Mouse (Mus musculus) gastrocnemius, postnatal 25 days (tissue): ENCODE results near the gene Spata4. TPM values are rescaled to one million over a fixed set of nuclear protein-coding genes. Genes with fewer than 3 reads are reported as not detected.
"Not testable (repeated sequence)": the region's sequence is repeated elsewhere in the genome, so short reads cannot be mapped to it uniquely, and the experiment has no call there.

Source experiments
- DNase-seq: peaks from one replicate; pipeline ENCODE4 v3.0.0; 2022
- long read RNA-seq, 2 experiments: library from polyadenylated mRNA; stranded (forward); transcript quantifications; one replicate each; pipeline ENCODE4 v2.0.0; 2021
- total RNA-seq, 2 experiments: library from RNA; stranded (reverse); gene quantifications; 1 replicate in 1 of 2; 2 replicates in 1 of 2; pipeline ENCODE4 v1.2.3; 2021

Spata4 gene
- not detected for total RNA-seq
- long read RNA-seq, experiment 1: 0 reads
- long read RNA-seq, experiment 2: 0 reads

DNA sequence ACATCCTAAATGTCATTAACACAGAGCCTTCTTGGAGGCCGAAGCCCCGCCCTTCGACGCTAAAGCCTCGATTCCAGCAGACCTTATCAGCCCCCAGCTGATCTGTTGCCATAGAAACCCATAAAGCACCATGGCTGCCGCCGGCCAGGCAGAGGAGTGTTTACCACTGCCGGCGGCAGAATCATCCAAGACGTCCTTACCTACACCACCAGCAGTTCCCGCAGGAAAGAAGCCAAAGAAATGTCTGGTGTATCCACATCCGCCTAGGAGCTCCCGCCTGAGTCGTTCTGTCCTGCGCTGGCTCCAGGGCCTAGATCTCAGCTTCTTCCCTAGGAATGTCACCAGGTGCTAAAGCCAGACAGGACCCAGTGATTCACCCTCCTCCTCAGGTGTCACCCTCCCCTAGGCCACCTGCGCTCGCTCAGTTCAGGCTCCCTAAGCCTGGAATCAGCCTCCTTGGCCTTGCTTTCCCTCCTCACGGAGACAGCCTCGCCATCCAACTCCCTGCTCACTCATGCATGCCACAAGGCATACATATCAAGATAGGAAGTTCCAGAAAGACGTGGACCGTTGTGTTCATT is at the start of gene Spata4:
TSS of gene Spata4 (plus strand) at position 111 of the 581 bp plus-strand sequence.
- no peak for DNase-seq

DNA sequence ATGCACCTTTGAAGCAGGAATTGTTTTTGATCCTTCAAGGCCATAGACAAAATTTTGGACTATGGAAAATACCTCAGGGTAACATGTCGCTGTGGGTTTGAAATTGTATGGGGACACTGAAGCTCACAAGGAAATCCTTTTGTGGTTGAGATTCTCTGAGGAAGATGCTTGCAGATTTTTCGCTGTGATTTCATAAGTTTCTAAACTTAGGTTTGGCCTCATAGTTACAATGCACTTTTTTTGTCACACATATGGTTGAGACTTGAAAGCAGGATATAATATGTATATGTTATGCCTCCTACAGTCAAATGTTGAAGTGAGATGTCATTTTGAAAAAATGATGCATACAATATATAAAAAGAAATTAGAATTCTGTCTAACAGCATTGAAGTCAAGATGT is 45.7 kb upstream of the Spata4 start:
- DNase-seq: no peak

DNA sequence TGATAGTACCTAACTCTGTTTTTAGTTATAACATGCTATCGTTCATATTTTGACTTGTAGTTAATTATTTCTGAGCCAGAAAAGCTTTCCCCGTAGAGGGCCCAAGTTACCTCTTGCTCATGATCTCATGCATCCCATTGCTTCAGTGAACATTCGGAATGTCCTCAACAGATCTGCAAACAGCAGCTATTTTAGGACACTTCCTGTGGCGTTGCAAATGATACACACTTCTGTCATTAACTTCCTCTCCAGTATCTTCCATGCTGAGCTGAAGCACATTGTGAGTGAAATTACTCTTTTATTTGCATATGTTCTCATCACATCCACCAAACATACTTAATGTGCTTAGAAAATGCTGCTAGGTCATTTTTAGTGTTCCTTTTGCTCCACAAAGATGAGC is 38.4 kb upstream of the Spata4 start:
- no peak for DNase-seq

DNA sequence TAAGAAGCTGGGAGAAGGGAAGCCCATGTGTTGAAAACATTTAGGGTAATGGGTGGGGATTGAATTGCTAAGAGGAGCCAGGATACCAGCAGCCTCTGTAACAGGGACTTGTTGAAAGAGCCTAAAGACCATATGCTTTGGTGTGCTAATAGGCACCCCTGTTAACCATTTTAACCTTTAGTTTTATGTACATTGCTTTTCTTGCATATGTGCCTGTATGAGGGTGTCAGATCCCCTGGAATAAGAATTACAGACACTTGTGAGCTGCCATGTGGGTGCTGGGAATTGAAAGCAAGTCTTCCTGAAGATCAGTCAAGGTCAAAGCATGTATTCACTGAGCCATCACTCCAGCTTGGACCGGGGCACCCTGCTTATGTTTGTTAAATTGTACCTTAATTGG is 35.4 kb upstream of the Spata4 start:
- no peak for DNase-seq

DNA sequence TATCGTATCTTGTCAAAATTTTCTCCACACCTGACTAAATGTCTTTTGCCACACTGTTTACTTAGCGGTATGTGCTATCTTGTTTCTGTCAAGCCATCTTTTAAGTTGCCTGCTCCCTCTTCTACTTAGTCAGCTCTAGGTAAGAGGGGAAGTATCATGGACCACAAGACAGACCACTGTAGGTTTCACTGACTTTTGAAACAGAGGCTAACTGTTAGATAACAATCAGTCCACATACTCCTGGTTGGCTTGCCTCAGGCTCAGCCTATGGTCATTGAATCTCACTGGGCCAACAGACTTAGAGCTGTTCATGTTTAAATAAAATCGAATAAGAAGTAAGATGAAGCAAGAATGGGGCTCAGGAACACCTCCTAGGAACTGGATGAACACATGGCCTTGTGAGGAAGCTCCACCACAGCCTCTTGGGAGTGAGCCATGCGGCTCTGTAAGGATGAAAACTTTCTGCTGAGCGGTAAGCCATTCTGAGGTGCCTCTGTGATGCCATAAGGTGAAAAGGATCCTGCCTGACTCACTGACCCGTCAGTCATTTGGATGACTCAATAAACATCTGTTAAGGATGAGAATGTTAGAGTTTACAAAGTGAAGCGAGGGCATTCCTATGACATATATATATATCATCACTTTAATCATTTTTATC is 34.8 kb upstream of the Spata4 start:
- no peak for DNase-seq

DNA sequence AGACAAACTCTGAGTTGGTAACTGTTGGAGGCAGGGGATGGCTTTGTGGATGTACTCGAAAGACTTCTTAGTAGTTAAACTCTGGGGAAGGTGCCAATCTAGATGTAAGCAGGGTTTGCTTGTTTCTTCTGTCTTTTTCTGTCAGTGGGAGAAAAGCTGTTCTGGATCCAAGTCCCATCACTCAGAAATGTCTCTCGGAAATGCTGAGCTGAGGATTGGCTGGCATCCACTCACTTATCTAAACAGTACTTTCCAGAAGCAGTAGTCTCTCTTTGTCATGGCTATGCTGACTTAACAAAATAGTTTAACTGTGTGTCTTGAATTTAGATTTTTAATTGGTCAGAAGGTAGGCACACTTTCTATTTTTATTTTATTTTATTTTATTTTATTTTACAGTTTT is 33.4 kb upstream of the Spata4 start:
- no peak for DNase-seq

DNA sequence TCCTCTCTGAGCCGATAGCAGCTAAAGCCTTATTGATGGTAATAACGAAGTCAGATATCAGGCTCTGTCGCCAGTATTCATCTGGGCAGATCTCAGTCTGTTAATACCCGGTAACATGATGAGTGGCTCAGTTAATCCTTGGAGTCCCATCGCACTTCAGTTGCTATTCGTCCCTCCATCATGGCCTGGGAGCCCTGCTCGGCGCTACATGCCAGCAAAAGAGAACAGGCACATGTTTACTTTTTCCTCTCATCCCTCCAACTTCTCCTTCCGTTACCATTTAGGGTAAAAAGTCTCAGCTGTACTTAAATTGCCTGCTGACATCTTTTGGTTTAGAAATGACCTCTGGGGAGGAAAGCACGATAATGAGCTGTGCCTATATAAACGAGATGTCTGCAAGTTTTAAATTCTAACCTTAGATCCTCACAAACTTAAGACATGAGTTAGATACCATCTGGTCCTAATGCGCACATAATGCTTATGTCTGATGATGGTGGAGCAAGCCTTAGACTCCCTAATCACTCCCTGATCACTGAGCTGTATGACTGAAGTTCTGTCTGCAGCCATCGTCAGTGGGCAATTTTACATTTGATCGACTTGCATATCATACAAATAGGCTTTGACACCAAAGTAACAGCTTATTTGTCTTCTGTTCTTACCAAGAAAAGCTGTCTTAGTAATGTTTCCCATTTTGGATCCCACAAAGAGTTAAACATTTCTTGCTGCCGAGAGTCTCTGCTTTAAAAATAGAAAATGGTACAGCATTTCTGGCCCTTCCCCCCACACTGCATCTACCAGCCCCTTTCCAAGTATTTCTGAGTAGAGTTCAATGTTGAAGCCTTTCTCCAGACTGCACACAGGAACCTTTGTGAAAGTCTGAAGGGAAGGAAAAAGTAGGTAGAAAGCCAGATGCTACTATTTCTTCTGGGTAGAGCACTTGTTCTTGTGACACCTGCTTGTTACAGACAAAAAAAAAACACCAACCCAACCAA is 29.7 kb upstream of the Spata4 start:
- peak; percentile 25 for DNase-seq

DNA sequence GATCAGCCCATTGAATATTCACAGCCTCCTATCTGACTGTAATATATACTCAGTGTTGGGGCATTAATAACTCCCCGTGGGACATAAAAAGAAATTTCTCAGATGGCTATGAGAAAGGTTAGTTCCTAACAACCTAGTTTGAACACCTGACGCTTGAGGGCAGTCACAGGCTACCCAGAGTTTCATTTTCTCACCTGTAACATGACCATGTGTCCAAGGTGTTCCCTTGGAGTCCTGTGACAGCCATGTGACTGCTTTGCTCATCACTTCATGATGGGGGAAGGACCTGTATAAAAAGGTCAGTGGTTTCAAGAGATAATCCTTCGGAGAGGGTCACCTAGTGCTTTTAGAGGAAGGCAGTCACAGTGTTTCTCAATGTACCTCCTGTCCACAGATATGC is 19.1 kb upstream of the Spata4 start:
- DNase-seq: peak; percentile 31

DNA sequence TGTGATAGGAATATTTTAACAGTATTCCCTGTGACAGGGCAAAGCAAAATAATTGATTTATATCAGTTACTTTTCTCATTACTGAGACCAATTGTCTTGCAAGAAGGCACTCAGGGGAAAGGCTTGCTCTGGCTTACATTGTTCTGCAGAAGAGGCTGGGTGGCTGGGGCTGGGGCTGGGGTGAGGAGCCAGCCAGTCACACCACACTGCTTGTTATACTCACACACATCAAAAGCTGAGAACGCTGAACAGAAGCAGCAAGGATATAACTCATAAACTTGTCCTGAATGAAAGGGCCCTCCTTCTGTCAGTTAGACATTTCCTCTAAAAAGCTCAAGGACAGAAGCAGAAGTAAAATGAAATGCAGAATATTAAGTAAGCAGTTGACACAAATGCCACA is 17.7 kb upstream of the Spata4 start:
- DNase-seq: no peak

DNA sequence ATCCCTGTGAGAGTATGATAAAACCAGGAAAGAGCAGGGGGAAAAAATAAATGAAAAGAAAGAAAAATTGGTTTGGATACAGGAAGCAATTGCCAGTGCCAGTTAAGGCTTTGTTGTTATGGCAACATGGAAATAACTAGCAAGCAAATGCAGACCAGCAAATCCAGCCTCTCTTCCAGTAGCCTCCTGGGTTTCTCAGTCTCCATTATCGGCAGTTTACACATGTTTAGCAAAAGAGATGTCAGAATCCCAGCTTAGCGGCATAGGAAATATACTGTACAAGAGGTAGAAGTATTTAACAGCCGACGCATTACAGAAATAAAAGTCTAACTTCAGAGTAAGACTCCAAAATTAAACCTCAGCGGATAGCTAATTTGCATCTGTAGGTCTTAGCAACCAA is 5.9 kb upstream of the Spata4 start:
- DNase-seq: no peak

DNA sequence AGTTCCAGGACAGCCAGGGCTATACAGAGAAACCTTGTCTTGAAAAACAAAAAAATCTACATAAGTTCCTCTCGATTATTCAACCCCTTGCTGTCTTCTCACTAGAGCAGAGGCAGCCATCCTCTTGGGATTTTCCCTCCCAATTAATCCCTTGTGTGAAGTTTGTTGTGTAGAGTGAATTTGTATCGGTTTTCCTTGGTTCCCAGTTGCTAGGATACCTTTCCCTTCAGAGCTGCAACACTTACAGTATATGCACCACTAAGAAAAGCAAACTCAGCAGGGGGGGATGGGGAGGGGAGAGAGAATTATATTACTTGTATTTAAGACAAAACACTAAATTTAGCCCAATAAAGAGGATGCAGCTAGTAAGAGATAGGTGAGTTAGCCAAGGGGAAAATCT is 4.5 kb upstream of the Spata4 start:
- DNase-seq: no peak

DNA sequence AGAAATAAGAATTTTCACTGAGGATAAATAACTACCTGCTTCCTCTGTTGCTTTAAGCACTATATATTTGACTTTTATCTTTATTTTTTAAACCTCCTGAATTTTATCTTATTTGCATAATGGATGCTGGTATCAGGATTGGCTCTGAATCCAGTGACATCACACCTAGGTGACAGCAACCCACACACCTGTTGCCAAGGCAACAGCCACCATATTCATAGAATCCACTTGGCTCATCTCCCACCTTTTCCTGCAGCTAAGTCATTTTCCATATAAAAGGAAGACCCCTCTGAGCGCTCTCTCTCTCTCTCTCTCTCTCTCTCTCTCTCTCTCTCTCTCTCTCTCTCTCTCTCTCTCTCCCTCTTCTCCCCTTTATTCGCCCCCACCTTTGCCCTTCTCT is 3.6 kb upstream of the Spata4 start:
- no peak for DNase-seq

DNA sequence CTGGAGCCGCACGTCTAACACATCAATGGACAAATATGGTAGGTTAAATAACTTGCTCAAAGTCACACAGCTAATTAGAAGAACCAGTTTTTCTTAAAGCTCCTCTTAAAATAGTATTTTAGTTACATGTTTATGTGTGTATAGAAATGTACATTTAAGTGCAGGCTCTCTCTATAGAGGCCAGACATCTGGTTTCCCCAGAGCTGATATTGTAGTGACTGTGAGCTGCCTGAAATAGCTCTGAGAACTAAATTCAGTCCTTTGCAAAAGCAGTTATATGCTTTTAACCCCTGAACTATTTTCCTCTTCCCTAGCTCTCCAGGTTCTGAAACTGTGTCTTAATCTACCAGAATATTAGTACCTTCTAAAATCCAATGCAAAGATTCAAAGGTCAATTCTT is 3.2 kb upstream of the Spata4 start:
- DNase-seq: no peak

DNA sequence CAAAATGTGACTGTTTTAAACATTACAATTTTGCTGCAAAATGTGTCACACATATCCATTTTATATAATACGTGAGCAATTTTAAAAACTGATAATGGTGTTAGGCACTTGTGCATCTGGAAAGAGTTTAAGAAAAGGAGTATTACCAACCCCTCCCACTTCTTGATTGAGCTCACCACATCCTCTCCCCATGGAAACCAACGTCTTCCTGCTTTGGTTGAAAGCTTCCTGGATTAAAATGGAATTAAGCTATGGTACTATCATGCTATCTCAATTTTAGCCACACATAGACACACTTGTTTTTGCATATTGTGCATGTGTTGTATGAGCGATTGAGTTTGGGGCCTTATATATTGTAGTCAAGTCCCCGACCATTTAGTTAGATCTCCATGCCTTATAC is 2.9 kb downstream of the Spata4 start:
- DNase-seq: no peak

DNA sequence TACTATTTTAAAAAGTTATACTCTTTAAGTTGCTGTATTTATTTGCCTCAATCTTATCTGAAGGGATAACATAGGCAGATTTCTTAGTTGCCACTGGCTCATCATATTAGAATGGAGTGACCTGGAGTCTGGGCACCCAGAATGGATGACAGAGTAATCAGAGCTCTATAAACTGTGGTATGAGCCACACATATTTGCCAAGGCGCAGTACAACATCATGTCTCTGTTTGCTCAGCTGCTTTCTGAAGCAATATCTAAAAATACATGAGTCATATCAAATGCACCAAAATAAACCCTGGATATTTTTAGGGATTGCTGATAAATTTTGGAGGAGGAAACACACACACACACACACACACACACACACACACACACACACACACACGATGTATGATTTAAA is 8.8 kb downstream of the Spata4 start:
- DNase-seq: peak; percentile 33

DNA sequence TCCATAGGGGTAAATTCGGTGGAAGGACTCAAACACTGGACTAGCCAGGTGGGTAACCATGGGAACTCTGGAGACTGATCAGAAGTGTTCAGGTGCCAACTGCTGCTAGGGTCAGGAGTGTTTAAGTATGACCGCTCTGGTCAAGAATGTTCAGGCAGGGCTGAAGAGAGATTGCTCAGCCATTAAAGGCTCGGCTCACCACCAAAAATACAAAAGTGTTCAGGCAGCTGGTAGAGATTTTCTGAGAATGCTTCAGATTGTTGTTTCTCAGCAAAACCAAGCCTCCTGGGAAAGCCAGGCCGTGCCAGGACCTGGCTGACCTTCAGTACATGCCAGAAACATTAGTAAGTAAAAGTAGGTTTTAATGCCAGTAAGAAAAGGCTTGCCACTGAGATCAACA is 9.7 kb downstream of the Spata4 start:
- DNase-seq: peak; percentile 57

DNA sequence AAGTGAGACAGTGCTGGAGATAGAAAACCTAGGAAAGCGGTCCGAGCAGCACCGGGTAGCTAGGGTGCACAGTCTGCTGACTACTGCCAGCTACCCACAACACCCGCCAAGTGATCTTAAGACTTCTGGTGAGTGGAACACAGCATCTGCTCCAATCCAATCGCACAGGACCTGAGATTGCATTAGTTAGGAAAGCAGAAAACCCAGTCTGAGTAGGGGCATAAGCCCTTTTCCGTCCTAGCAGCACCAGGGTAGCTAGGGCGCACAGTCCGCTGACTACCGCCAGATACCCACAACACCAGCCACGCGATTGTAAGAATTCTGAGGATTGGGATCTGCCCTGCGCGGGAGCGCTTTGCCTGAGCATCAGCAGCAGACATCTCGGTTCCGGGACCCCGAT is 16.1 kb downstream of the Spata4 start:
- DNase-seq: not testable (repeated sequence)

DNA sequence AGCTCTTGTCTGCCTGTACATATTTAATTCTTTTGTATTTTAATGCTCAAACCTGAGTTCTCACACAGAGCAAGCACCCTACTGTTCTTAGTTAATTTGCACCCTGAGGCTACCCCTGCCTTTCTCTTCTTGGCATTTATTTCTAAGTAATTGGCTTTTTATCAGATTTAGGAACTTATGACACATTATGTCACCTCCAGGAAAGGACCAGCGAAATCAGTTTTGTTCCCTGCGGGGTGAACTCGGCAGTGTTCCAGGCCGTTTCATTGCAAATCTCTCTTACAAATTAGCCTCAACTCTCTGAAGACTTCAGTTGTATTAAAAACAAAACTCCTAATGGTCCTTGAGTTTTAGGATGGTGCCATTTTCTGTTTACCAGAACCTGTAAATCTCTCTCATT is 38.1 kb downstream of the Spata4 start:
- no peak for DNase-seq

Other genes with a start within 250 kb of the Spata4 start
- gene Asb5, start 71.2 kb upstream of the Spata4 start, total RNA-seq: 100 to 1,000 TPM; 122 to 163 TPM
- 10 to 100 TPM; 20.4 to 21.4 TPM for gene Spcs3, start 70.8 kb upstream of the Spata4 start, total RNA-seq